Mouse (Mus musculus) retina, adult 2 months (tissue): ENCODE measurements around the gene Hoxc12.

Experiments used
- DNase-seq: peaks from one replicate; pipeline ENCODE4 v3.0.0-alpha.2; 2012; ENCODE audit warnings: low read depth, low spot score

The Hoxc12 gene

GRCm38 (mm10) chr15:102936279-102936972 lies at the start of gene Hoxc12:
Hoxc12 (plus strand) TSS chr15:102936757.
- no peak for DNase-seq

- DNase-seq: no peak
Observed at GRCm38 (mm10) chr15:102895115-102895514, 41.4 kb upstream of the Hoxc12 start.

DNA sequence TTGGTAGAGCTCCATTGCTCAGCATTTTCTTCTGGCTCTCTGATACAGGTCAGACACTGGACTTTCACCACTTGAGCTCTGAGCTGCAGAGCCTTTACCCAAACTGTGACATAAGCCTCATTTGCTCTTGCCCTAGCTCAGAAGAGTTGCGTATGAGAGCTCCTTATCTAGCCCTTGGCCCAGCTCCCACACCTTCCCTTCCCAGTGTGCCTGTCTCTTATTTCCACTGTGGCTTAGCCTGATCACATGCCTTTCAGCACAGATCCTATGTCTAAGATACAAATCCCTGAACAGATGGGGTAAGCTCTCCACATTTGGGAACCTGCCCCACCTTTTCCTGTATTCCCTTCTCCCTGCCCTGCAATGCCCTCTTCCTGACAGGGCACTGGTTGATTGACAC lies 31.6 kb upstream of the Hoxc12 start:
- no peak for DNase-seq

DNA sequence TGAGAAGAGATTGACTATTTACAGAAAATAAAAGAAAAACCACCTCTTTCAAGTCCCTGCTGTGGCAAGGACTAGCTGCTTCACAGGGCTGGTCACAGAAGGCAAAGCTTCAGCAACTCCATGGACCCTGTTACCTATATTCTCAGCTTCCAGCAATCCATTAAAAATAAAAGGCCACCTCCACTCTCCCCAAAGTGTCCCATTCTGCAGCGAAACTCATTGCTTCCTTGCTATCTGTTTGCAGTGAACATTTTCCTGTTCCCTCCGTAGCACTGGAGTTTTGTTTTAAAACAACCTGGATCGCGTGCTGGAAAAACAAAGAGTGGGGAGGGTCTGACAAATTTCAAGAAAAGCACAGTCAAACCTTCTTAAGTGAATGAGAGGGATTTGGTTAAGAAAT lies 27.0 kb upstream of the Hoxc12 start:
- no peak for DNase-seq

GRCm38 (mm10) chr15:102910038-102910437 lies 26.5 kb upstream of the Hoxc12 start:
- DNase-seq: no peak

DNA sequence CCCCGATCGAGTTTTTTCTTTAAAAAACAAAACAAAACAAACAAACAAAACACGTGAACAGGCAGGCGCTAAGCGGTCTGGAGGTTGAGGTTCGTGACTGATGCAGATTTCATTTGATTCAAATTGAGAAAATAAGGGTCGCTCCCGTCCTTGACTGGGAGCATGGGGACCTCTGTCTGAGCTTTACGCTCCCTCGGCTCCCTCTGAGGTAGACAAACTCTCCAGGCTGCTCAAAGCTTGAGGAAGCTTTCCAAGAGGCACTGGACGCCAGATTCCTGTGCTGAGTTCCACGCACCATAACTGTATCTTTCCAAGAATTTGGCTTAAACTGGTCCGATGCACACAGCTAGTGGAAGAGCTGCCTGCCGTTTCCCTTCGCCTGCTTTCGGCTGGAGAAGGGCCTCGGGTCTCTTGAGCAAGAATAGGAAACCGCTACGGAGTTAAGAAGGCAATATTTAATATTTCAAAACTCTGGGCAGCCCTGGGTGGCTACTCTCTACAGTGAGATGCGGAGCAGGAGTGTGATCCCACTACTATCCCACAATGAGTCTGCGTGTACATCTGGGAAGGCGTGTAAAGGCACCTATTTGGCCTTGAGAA lies 26.0 kb upstream of the Hoxc12 start:
- DNase-seq: no peak

DNA sequence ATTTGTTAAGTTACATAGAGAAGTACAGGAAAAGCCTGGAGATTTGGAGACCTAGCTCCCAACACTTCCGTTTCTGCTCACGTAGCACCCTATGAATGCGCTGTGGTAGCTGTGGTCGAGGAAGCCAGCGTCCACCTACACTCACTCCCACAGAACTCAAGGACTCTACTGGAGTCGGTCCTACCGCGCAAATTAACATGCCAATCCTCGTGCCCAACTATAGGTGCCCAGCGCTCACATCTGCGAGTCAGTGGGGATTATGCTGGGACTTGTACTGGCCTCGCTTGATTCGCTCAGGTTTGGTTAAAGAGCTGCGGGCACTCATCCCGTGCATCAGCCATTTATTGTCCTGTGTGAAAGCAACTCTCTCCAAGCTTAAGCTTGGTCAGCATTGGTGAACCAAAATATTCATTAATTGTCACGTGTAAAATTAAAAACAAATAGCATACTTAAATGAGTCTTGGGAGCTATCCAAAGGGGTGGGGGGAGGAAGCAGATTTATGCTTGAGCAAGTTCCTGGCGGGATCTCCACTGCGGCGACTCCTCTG lies 23.4 kb upstream of the Hoxc12 start:
- DNase-seq: no peak

GRCm38 (mm10) chr15:102917972-102918572 lies 18.5 kb upstream of the Hoxc12 start:
- no peak for DNase-seq

GRCm38 (mm10) chr15:102918611-102919265 lies 17.8 kb upstream of the Hoxc12 start:
- no peak for DNase-seq

- no peak for DNase-seq
Observed at GRCm38 (mm10) chr15:102919336-102920180, 17.0 kb upstream of the Hoxc12 start.

- no peak for DNase-seq
Observed at GRCm38 (mm10) chr15:102920619-102921018, 15.9 kb upstream of the Hoxc12 start.

DNA sequence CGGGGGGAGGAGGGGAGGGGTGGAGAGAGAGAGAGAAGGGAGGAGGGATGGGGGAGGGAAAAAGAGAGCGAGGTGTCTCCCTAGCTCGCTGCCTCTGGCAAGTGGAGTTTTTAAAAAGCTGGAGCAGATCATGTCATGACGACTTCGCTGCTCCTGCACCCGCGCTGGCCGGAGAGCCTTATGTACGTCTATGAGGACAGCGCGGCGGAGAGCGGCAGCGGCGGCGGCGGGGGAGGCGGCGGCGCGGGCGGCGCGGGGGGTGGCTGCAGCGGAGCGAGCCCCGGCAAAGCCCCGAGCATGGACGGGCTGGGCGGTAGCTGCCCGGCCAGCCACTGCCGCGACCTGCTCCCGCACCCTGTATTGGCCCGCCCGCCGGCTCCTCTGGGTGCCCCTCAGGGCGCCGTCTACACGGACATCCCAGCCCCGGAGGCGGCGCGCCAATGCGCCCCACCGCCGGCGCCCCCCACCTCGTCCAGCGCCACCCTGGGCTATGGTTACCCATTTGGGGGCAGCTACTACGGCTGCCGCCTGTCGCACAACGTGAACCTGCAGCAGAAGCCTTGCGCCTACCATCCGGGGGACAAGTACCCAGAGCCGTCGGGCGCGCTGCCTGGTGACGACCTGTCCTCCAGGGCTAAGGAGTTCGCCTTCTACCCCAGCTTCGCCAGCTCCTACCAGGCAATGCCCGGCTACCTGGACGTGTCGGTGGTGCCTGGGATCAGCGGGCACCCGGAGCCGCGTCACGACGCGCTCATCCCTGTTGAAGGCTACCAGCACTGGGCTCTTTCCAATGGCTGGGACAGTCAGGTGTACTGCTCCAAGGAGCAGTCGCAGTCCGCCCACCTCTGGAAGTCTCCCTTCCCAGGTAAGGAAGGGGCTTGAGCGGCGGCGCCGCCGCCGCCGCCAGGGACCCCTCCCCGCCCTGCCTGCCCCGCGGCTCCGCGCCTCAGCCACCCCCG lies 15.2 kb upstream of the Hoxc12 start, which contains the start of gene Hoxc13:
TSS of gene Hoxc13 (plus strand) at position 51 of the 959 bp plus-strand sequence.
- DNase-seq: no peak

DNA sequence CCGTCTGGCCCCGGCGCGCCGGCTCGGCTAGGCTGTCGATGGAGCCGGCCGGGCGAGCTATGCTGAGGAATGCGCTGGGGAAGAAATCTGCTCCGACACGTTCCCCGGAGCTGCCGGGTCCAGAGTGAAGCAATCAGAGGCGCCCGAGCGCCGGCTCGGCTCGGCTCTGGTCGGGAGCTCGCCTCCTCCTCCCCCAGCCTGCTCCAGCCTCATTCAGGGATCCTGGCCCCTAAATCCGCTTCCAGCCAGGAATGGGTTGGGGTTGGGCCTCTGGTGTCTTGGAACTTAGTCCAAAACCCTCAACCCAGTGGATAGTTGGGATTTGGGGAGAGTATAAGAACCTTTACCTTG lies 14.6 kb upstream of the Hoxc12 start:
- DNase-seq: no peak

DNA sequence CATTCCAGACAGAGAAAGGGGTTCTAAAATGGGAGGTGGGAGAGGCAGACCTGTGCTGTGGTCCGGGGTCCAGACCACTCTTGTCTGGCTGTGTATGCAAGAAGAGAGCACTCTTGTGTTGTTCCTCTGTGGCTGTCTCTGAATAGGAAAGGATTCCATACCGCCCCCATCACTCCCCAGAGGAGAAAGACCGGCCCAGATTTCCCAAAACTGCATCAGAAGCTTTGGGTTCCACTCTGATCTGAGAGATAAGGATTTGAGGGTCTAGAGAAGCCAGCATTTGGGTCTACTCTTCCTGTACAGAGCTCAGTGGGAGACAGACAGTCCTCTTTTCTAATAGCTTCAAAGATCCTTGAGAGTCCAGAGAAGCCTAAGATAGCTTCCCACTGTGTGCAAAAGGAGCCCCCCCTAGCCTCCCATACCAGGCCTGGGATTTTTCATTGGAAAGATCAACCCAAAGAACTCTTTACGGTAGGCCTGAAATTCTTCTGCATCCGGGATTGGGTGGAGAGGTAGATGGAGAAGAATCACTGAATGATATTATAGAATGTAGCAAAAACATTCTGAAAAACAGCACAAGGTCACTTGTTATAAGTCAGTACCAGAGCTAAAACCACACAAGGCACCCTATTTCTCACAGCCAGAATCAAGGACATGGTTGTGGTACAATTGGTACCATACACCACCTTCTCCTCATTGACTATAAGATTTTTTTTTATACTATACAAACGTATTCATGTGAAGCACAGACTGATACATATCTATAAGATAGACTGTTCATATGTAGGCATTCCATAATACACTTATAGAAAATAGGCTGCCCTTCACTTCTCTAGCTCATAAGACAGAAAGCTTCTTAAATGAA lies 13.7 kb upstream of the Hoxc12 start:
- no peak for DNase-seq

- no peak for DNase-seq
Observed at GRCm38 (mm10) chr15:102927032-102927645, 9.4 kb upstream of the Hoxc12 start.

GRCm38 (mm10) chr15:102931706-102932358 lies 4.7 kb upstream of the Hoxc12 start:
- DNase-seq: no peak

GRCm38 (mm10) chr15:102934438-102934837 lies 2.1 kb upstream of the Hoxc12 start:
- no peak for DNase-seq

- no peak for DNase-seq
Observed at GRCm38 (mm10) chr15:102934897-102935296, 1.7 kb upstream of the Hoxc12 start.
